Mouse (Mus musculus) central nervous system, embryonic 11.5 days (tissue): ENCODE measurements around the gene Gjb6. TPM values are rescaled to one million over a fixed set of nuclear protein-coding genes. Genes with fewer than 3 reads are reported as not detected.

Experiments used
- polyA plus RNA-seq: library from polyadenylated mRNA; depleted of rRNA; stranded (reverse); fragments of >200 nt; gene quantifications from 2 replicates; pipeline ENCODE4 v1.2.3, GENCODE M21; 2012; rRNA removed

Gjb6 gene
- 2.7 and 5.2 TPM in 2 replicates for polyA plus RNA-seq

DNA sequence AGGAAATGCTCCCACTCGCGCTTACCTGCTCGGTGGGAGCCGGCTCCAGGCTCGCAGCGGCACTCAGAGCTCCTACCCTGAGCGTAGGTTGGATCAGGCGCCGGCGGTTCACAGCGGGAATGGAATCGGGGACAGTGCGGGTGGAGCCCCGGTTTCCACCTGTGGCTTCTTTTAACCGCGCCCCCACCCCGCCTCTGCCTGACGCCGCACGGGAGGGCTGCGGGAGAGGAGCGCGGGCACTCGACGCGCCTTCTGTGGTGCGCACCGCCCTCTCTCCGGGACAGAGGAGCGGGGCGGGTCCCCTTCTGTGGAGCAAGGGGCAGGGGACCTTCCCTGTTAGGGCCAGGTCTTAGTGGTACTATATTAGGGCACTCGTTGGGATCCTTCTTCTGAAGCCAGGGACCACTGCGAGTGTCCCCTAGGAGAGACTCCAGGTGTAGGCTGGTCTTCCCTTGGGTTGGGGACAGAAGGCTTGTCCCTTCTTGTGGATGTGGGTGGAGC, at the start of gene Gjb6:
TSS of gene Gjb6 (minus strand) at position 451 of the 501 bp plus-strand sequence.

DNA sequence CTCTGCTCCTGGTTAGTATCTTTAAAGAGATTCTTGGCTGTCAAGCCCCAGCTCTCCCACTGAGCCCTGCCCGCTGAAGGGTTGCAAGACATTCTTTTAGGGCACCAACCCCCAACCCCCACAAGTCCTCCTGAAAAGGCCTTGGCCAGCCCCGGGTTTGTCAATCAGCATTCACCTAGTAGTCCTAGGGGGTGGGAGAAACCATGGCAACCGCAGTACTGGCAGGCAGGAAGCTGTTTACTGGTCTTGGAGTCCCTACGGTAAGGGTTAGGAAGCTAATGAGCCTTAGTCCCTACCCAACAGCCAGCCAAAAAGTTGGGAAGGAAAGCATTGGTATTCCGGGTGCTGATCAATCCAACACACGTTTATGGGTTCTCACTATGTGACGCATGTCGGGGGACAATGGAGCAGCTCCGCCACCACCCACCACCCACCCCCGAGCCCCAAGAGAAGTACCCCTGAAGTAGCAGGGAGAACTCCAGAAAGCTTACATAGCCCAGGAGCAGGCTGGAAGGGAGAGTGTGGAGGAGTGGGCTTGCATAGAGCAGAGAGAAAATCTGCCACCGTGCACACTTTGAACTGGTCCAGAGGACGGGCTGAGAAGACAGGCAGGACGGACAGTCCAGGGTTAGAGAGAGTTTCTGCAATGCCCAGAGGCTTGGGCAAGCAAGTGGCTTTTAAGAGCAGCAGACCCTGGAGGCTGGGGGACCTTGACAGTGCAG, 17.4 kb downstream of the Gjb6 start, which contains the start of gene Gm4491:
TSS of gene Gm4491 (minus strand) at position 61 of the 722 bp plus-strand sequence.

DNA sequence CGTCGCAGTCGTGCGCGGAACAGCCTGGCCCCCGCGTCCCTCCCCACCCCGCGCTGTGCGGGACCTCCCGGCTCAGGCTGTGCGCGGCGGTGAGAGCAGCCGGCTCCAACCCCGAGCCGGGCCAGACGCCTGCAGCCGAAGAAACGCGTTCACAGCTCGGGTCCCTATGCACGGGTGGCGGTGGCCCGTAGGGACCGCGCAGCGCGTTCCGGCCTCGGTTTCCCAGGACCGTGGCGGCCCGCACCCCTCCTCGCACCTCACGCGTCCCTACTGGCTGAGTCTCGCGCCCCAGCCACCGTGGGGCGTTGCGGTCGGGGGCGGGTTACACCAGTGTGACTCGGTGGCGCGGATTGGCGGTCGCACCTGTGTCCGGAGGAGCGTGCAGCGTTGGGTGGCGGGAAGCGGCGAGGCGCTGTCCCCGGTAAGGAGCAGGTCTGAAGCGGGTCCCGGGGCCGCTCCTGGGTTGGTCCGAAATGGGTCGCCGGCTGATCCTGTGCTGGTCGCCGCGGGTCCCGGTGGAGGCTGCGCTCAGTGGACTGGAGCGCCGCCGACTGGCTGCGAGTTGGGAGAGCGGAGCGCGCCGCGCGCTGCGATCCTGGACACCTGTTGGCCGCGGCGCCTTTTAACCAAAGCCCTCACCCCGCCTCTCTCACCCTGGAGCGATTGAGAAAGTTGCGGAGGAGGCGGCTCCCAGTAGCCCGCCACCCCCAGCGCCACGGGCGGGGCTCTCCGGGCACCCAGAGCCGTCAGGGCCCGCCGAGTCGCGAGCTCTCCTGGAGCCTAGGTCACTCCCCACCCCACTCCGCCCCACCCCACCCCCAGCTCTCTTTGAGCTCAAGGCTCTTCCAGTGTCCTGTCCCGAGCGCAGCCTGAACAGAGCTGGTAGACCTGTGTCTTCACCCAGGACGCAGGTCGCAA, 29.0 kb downstream of the Gjb6 start, which contains the start of gene Gjb2:
TSS of gene Gjb2 (minus strand) at position 597 of the 918 bp plus-strand sequence.

Other genes with a start within 250 kb of the Gjb6 start
- gene Zmym2, start 247.0 kb downstream of the Gjb6 start, polyA plus RNA-seq: 50.8 and 96.4 TPM in 2 replicates
- 0.36 and 0.45 TPM in 2 replicates for gene Gja3, start 75.5 kb downstream of the Gjb6 start, polyA plus RNA-seq
- gene Gjb2, start 28.9 kb downstream of the Gjb6 start, polyA plus RNA-seq: 3.6 and 7.9 TPM in 2 replicates
- not detected in 2 replicates for gene Gm4491, start 17.7 kb downstream of the Gjb6 start, polyA plus RNA-seq